Mouse (Mus musculus) kidney, adult 11 months (tissue): ENCODE measurements around the gene Ccng1.

Experiments
- DNase-seq: peaks from one replicate; pipeline ENCODE4 v3.0.0; 2022

Gene Ccng1

DNA sequence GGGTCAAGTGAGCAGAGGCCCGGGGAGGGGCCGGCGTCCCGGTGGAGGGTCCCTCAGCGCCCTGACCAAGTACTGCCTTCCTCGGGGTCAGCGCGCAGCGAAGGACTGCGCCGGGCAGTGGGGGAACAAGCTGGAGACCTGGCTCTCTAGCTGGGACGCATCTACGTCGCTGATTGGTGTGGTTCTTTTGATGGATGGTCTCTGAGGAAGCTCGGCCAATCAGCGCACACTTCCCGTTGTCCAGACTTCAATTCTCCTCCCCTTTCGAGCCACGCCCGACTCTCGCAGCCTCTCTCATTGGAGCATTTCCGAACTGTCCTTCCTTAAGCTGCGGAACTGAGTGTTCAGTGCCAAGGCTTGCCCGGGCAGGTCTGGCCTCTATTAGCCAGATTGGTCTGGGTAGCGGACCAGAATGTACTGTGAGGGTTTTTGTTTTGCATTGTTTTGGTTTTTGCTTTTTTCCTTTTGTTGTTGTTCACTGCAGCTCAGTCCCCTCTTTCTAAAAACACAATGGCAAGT is at the start of gene Ccng1:
Gene Ccng1, minus strand, starts transcription at position 203 of the 519 bp plus-strand sequence.
- DNase-seq = peak; percentile 97

GRCm38 (mm10) chr11:40790307-40790706 is 35.2 kb upstream of the Ccng1 start:
- DNase-seq = no peak

DNA sequence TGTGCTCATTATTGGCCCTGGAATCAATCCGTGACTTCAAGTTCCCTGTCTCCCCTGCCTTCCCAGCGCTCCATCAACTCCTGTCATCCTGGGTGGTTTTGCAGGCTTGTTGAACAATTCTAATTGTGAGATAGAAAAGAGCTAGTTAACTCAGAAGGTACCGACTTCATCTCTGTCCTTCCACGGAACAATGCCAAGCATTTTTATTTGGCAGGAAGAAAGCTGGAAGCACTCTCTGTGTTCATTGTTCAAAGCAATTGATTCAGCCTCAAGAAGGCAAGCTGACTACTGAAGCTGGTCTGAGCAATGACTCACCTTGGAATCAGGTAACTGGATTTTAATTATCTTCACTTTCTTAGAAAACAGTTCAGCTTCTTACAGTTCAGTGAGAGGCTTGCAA is 34.6 kb upstream of the Ccng1 start:
- no peak for DNase-seq

GRCm38 (mm10) chr11:40786900-40787299 is 31.8 kb upstream of the Ccng1 start:
- DNase-seq = no peak

- DNase-seq = no peak
Measured at GRCm38 (mm10) chr11:40784326-40784725, 29.2 kb upstream of the Ccng1 start.

DNA sequence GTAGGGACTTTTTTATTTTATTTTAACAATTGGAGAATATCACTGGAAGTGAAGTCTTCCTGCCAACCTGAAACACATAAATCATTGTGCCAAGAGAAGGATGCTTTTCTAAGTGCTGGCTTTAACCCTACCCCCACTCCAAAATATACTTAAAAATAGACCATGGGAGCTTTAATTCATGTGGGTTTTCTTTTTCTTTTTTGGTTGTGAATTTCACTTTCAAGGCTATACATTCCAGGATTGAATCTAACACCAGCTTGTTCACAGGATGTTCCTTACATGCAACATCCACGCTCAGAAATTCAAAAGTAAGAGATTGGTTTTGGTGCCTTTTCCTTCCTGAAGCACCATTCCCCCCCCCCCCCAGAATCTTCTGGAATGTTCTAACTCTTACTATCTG is 28.2 kb upstream of the Ccng1 start:
- no peak for DNase-seq

GRCm38 (mm10) chr11:40781857-40782256 is 26.7 kb upstream of the Ccng1 start:
- DNase-seq = no peak

DNA sequence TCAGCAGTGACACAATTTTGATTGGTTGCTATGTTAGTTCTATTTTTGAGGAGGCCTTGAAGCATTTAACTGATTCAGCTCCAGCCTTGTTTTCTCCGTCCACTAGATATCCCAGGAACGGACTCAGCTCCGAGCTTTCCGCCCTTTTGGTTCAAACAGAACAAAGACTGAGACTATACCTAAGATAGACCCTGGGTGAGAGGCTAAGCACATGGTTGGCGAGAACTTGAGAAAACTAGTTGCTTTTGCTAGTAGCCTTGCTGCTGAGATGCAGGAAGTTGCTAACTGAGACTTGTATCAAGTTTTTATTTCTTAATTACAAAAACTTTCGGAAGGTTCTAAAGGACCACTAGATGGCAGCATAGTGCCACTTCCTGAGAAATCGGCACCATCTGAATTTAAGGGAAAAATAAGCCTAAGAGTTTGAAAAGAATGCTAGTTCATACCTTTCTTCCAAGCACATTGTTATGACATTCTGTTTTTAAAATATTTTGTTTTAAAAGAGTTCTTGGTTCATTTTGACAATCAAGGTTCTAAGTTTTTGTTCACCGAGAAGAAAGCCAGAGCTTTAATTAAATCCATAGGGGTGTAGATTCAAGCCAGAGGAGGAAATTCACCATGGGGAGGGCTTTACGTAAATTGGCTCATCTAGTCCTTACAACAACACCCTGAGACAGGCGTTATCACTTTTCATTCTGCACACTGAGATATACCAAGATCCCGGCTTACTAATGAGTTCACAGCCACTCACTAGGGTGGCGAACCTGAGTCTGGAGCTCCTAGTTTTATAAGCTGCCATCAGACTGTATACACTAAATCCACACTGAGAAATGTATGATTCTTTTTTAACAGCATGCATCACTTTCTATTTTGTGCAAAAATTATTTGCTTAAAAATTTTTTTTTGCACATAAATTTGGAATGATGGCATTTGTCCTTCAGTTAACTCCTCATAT is 20.5 kb upstream of the Ccng1 start:
- no peak for DNase-seq

DNA sequence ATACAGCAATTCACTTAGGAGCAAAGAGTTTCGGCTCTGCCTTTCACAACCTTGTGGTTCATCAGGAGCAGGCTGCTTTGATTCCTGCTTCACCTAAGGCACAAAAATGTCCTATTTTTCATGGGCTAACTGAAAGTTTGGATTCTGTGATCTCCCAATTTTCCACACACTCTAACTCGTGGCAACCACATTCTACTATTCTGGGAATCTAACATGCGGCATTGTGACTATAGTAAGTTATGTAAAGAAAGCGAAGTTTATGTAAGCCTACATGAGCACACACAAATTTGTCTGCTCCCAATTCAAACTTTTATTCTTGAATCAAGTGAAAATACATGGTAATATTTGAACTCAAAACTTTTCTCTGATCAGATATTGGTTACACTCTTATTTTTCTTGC is 9.6 kb upstream of the Ccng1 start:
- no peak for DNase-seq

GRCm38 (mm10) chr11:40763395-40763794 is 8.3 kb upstream of the Ccng1 start:
- DNase-seq = no peak

DNA sequence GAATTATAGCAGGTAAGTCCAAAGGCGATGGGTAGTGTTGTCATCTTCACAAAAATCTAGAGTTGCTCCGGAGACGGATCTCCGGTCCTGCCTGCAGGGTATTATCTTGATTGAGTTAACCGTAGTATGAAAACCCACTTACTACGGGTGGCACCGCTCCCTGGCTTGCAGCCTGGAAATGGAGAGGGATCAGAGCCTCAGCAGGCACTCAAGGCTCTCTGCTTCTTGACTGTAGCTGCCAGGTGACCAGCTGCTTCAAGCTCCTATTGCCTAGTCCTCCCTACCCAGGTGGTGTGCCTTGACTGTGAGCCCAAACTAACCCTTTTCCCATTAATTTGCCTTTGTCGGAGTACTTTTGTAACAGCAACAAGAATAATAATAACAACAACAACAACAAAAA is 4.8 kb upstream of the Ccng1 start:
- no peak for DNase-seq

GRCm38 (mm10) chr11:40755968-40756367 is 857 bp upstream of the Ccng1 start:
- DNase-seq = no peak

- DNase-seq = no peak
Measured at GRCm38 (mm10) chr11:40754664-40755107, 425 bp downstream of the Ccng1 start.

GRCm38 (mm10) chr11:40753836-40754235 is 1.3 kb downstream of the Ccng1 start:
- DNase-seq = no peak

DNA sequence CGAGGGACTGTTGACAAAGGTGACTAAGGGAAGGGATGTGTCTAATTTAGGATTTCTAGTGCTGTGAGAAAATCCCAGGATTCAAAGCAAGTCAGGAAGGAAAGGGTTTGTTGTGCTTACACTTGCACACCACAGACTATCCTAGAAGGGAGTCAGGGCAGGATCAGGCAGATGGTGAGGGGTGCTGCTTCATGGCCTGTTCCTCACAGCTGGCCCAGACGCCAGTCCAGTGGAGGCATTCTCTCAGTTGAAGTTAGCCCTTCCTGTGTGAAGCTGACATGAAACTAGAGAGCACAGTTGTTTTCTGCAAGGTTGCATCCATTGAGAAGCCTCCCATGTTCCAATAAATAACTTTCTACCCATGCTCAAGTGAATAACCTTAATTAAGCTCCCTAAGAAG is 7.4 kb downstream of the Ccng1 start:
- DNase-seq = no peak

DNA sequence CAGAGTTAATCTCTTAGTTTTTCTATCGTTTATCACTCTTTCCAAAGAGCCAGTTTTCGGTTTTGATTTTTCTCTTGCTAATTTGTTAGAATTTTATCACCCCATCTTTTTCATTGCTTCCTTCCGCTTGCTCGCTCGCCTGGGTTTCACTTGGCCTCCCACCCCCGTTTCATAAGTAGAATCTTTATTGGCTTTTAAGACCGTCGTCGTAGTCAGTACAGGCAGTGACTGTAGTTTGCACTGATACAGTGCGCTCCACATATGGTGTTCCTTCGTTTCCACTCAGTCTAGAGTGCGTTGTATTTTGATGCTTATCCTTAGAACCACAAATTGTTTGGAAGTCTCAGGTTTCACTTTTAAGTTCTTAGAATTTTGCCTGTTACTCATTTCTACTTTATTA is 8.8 kb downstream of the Ccng1 start:
- DNase-seq = no peak

DNA sequence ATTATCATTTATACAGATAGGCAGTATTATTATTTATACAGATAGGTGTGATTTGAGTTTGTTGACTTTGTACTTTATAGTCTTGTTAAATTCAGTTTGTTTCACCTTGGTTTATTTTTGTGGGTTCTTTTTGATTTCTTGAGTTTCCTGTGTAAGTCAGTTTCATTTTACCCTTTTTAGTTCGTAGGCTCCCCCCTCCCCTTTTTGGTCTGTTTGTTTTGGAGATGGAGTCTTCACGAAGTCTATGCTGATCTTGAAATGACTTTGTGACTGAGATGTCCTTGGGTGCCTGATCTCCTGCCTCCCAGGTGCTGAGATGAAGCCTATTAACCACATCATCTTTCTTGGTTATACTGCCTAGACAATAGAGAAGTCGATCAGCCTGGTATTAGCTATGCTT is 10.8 kb downstream of the Ccng1 start:
- no peak for DNase-seq

- no peak for DNase-seq
Measured at GRCm38 (mm10) chr11:40741605-40742262, 13.4 kb downstream of the Ccng1 start.

- DNase-seq = no peak
Measured at GRCm38 (mm10) chr11:40737369-40737768, 17.7 kb downstream of the Ccng1 start.

- no peak for DNase-seq
Measured at GRCm38 (mm10) chr11:40734251-40734752, 20.8 kb downstream of the Ccng1 start.

- peak; percentile 97 for DNase-seq
Measured at GRCm38 (mm10) chr11:40733339-40734174, 21.6 kb downstream of the Ccng1 start, which contains the start of the genes Hmmr and Nudcd2. Hmmr (minus strand) TSS chr11:40733422. Nudcd2 (plus strand) TSS chr11:40733667.

GRCm38 (mm10) chr11:40732997-40733338 is 22.1 kb downstream of the Ccng1 start:
- DNase-seq = no peak

DNA sequence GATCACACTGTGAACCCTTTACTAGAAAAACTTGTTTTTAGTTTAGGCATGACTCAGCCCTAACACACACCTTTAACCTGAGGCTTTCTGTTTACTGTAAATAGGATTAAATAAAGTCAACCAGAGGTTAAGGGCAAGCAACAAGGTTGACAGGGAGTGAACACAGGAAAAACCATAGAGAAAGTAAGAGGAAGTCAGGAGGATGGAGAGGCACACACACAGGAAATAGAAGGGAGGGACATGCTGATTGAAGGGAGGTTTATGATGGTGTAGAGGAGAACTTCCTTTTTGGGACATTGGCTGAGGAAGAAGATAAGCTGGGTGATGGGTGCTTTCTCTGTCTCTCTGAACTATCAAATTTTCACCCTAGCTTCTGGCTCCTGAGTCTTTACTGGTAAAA is 36.8 kb downstream of the Ccng1 start:
- DNase-seq = no peak
